Mouse (Mus musculus) frontal cortex, postnatal 14 days (tissue): ENCODE data around the gene Ptgdr.
"Not testable (repeated sequence)": the region's sequence is repeated elsewhere in the genome, so short reads cannot be mapped to it uniquely, and the experiment has no call there.

Experiments used
- DNase-seq, 2 experiments: peaks; one replicate each; pipeline ENCODE4 v3.0.0; 2022; ENCODE audit warnings: low spot score in 2 of 2

The Ptgdr gene

DNA sequence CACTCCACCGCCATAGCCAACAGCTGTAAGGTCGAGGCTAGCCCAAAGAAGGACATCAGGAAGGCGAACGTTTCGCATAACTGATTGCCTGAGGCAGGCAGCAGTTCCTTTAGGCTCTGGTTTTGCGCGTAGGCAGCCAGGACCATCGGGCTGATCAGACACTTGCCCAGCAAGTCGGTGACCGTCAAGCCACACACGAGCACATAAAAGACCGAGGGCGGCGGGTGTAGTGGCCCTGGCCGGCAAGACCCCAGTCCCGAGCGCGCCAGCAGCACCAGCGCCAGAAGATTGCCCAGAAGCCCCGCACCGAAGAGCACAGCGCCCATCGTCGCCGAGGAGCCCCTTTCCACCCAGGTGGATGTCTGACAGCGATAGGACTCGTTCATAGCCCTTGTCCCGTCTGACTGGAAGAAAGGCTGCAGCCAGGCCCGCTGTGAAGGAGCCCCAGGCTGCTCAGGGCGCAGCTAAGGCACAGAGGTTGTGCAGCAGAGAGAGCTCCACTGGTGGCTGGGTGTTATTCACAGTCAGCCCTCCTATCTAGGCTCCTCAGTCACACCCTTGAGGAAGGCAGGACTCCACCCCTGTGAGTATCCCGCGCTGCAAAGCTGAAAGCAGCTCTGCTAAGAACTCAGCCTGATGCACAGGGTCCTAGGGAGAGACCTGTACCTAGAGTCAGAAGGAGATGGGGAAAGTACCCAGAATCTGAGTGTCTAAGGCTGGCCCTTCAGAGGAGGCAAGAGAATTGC is at the start of gene Ptgdr:
TSS of gene Ptgdr (minus strand) at position 508 of the 746 bp plus-strand sequence.
- no peak for DNase-seq

- no peak for DNase-seq
These were observed 48.6 kb upstream of the Ptgdr start for GRCm38 (mm10) chr14:44907774-44908173.

DNA sequence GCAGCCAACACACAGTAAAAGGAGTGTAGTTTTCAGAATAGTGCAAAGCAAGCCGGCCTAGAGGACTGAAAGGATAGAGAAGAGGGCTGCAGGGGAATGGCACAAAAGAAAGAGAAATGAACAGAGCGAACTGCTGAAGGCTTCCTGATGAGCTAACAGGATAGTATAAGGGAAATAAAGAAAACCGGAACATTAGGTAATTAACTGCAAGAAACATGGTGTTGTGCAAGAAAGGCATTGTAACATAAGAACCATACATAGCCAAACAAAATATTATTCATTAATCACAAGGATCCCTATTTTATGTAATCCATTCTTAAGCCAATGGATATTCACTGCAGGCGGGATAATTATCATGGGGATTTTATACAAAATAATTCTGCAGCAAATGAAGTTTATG is 45.0 kb upstream of the Ptgdr start:
- no peak for DNase-seq

DNA sequence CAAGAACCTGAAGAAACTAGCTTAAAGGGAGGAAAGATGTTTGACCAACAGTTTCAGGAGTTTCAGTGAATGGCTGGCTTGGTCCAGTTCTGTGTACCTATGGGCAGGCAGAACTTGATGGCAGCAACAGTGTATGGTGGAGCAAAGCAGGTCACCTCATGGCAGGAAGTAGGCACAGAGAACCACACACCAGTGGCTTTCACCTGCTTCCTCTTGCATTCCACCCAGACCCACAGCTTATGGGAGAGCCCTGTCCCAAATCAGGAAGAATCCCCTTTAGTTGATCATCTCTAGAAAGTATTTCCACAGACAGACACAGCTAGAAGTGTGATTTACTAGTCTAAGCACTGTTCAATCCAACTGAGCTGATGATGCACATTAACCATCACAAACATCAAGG is 42.6 kb upstream of the Ptgdr start:
- not testable (repeated sequence) for DNase-seq

DNA sequence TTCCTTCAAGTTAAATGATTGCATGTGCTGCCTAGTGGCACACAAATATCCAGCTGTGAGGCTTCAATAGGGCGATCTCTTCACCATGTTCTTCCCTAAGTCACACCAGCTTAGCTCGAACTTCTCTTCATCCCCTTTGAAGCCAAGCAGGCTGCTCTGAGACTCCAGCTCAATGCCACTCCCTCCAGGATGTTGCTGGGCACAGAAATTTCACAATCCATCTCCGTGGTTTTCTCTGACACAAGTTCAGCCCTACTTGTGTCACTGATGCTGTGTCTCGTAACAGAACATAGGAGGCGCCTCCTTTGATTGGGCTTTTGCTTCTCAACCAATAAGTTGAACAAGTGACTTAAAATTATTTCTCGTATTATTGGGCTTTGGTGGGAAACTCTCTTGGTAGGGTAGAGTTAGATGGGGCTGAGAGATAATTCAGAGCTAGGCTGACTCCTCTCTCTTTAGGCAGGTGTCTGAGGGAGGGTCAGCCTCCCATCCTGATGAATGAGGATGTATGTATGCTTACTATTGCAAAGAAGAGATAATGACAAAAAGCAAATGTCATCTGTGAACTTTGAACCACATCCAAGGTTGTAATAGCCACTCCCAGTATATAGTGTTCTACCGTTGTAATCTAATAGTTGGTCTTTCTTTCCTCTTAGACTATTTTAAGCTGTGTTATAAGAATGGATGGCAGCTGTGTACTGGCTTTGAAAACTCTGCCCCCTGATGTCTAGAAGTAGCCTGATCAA is 32.4 kb upstream of the Ptgdr start:
- DNase-seq = no peak

DNA sequence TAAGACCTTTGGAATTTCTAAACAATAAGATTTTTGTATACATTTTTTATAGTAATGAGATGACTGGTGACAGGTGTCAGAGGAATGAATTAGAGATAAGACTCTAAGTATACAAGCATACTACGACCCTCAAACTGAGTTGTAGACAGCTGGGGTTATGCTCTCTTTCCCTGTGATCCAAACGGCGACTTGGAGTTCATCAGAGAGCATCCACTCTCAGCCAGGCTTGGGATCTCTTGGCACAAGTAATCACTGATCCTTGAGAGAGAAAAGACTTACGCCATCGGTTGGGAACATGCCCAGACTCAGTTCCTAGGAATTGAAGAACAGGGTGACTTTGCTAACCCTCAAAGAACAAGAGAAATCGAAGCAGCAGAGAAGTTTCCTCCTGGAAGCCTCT is 10.5 kb upstream of the Ptgdr start:
- no peak for DNase-seq

DNA sequence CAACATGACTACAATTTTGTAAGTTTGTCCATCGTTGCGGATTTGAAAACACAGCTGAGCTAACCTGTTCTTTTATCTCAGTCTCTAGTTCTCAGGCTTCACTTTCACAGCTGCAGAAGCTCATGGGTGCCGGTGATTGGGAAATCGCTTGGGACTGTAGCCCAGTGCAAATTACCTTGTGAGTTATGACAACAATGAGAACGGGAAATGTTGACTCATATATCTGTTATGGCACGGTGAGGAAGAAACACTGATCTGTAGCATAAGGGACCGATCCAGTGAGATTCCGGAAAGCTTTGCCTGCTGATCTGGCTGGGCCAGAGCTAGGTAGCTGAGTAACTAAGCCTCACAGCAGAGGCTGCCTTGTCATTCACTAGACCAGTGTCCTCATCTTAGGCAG is 6.5 kb upstream of the Ptgdr start:
- DNase-seq = no peak

DNA sequence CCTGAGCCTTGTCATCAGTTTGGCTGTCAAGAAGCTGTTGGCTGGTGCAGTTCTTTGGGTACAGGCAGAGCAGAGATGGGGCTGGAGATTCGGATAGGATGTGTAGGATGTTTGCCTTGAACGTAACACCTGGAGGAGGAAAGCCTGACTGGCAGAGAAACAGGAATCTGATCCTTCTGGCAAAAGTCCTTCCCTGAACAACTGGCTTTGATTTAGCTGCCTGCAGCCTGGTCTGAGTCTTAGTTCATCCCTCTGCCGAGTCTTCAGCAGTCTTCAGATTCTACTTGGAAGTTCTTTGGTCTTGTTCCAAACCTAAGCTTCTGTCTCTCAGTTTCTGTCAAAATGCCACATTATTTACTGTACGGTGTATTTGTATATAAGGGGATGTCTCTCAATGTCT is 3.9 kb upstream of the Ptgdr start:
- DNase-seq = no peak

- DNase-seq = no peak
These were observed 2.0 kb upstream of the Ptgdr start for GRCm38 (mm10) chr14:44861161-44861560.

- DNase-seq = no peak
These were observed 803 bp downstream of the Ptgdr start for GRCm38 (mm10) chr14:44858372-44858771.

DNA sequence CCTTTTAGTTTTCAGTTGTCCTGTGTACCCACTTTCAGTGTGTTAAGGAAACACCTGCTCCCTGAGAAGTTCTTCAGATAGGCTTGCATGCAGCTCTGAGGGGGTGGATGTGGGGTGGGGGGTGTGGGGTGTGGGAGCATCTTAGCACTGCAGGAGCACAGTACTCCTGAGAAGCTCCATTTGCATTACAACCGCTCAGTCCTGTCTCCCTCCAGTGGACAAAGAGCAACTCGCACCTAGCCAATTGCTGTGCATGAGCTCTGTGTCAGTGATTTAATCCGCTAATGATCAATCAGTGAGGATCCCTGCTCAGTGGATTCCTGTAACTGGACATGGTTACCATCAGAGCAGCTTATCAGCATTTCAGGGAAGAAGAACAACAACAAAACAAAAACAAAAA is 8.5 kb downstream of the Ptgdr start:
- not testable (repeated sequence) for DNase-seq

GRCm38 (mm10) chr14:44847740-44848139 is 11.4 kb downstream of the Ptgdr start:
- no peak for DNase-seq

DNA sequence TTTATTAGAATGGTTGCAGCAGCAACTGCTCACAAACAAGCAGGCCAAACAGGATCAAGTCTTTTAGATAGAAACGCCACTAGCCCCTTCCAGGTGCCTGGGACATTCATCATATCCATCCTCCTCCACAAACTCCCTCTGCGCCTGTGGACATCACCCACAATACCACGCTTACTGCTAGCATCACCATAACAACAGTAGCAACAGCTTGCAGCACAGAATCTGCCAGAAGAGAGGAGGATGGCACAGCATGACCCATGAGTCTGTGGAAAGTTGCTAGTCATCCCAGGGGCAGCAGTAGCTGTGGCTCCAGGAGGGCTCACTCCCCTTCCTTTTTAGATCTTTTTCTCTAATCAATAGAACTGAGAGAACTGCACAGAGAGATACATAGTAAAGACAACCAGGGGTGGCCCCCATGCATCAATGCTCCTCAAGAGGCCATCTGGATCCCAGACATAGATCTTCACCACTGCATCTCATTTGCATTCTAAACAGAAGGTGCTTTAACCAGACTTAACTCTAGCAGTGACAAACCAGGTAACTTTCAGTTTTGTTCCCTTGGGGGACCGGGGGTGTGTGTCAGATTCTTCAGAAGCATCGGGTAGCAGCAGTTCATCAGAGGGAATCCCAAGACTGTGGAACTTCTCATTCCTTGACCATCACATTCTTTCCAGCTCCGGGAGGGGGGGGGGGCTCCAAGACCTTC is 12.5 kb downstream of the Ptgdr start:
- DNase-seq = no peak

DNA sequence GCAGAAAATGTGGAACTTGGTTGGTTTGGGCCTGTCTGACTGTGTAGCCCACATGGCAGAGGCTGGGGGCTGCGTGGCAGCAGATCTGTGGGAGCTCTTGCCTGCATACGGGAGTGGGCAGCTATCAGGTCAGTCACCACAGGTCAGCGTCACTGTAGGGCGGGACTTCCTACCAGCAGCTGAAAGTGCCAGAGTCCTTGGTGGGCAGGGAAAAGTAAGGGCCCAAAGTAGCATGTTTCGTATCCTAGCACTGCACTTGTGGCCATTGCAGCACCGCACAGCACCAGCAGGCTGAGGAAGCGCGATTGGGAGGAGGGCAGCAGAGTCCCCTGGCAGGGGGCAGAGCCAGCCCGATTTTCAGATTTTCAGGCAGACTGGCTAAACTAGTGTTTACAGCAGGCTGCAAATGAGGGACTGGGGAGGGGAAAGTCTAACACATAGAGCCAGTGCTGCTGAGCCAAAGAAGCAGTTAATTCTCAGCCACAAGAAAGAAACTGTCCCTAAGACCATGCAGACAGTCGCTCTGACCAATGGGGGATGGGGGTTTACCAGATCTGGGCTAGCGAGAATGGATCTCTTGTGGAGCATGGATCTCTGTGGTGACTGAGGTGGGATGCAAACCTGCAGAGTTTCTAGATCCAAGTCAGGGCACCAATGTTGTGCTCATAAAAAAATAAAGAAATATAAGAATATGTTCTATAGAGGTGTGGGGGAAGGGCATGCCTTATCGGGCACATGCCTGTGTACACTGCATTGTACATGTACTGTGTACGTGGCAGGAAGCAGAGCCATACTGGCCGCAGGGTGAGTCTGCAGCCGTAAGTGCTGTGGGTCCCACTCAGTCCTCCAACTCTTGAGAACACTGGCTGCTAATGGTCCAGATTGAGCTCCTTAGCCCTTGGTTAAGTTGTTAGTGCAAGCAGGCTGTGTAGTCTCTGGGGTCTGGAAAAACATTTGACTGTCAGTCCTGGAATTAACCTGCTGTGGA is 15.1 kb downstream of the Ptgdr start:
- DNase-seq = no peak

GRCm38 (mm10) chr14:44838685-44839084 is 20.5 kb downstream of the Ptgdr start:
- DNase-seq = no peak

DNA sequence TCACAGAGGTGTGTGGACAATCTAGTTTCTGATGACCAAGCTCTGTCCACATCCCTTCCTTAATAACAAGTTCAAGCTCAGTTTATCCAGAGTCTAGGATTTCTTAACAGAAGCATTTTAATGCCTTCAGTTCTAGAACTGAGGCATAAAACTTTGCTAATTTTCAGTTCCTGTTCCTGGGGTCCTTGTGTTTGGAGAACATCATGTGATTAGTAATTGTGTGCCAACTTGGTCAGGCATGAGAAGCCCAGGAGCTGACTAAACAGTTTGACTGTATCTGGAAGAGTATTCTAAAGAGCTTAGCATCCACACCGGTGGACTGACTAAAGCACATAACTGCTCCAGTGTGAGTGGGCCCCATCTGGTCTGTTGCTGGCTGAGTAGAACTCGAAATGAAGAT is 24.0 kb downstream of the Ptgdr start:
- no peak for DNase-seq

DNA sequence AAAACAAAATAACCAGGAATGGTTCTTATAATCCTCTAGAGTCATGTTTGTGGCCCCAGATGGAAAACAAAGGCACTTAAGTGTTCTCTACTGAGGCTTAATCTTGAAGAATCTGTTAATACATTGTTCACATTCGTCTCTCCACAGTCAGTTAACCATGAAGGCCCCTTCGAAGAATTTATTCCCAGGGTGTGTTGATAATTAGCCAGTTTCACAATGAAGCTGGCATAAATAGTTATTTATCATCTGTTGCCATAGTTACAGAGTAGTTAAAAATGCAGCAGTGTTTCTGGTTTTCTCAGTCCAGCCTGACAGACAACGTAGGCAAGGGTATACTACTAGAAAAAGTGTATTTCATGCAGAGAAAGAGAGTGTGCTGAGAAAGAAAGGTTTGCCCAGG is 25.0 kb downstream of the Ptgdr start:
- DNase-seq = not testable (repeated sequence)

DNA sequence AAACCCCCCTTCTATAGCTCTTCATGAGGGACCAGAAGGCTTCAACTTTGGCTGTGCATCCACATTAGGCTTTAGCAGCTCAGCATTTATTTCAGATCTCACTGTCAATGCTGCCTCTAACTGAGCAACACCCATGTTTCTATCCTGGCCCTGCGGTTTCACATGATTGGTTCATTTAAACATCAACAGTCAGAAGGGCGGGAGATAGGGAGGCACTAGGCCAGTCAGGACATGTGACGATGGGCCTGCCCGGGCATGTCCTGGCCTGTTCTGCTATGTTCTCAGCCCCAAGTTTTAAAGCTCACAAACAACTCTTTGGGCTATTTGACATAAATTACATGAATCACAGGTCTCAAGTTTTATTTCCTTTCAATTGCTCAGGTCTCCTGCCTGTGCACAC is 26.1 kb downstream of the Ptgdr start:
- DNase-seq = not testable (repeated sequence)

GRCm38 (mm10) chr14:44827736-44828135 is 31.4 kb downstream of the Ptgdr start:
- no peak for DNase-seq

GRCm38 (mm10) chr14:44821177-44822057 is 37.8 kb downstream of the Ptgdr start:
- no peak for DNase-seq
